Comparison of ENCODE assay signal across 9 mouse cellular contexts in genomic region chr1:97977521-97977920, GRCm38 (mm10).
DNase-seq lines count a peak whose midpoint lies in the region; ATAC-seq and TF ChIP-seq lines count a peak whose summit lies in the region.
"Had no signal": no experiment of that assay in that cellular context is flagged by ENCODE, and none has a peak within 500 bp of the region (broad histone marks: within the 10 kb centered on the region; RNA-seq: fewer than 3 reads in every experiment).

No protein-coding gene starts in this region.

- peak overlapping the region; percentile 83 for H3K9ac ChIP-seq in forebrain, embryonic 16.5 days (replicated peaks; ENCODE audit: low read depth, low read length)
- H3K9ac ChIP-seq in liver, embryonic 16.5 days (ENCODE audit: low read depth, low read length), result no peak overlapping the region

- H3K4me3 ChIP-seq in heart, embryonic 10.5 days, result peak overlapping the region; percentile 78
- H3K4me3 ChIP-seq in E14TG2a.4 (replicated peaks; ENCODE audit: low read length), result 0 out of 2 replicates have a peak overlapping the region, but pooled peaks have one; percentile 79
- H3K4me3 ChIP-seq in forebrain, embryonic 16.5 days (replicated peaks; ENCODE audit: low read length), result peak overlapping the region; percentile 64
- H3K4me3 ChIP-seq in liver, embryonic 16.5 days (ENCODE audit: low read depth, low read length), result no peak overlapping the region

- H3K36me3 ChIP-seq in heart, embryonic 10.5 days, result peaks cover 9% of the 10 kb centered on the region
- no peaks in the 10 kb centered on the region for H3K36me3 ChIP-seq in E14TG2a.4 (ENCODE audit: insufficient read depth, low read length)
- H3K36me3 ChIP-seq in forebrain, embryonic 16.5 days (ENCODE audit: control insufficient read depth, insufficient read depth), result no peaks in the 10 kb centered on the region
- no peaks in the 10 kb centered on the region for H3K36me3 ChIP-seq in liver, embryonic 16.5 days (ENCODE audit: control insufficient read depth, insufficient read depth)

- H3K4me1 ChIP-seq in heart, embryonic 10.5 days, result peaks cover 11% of the 10 kb centered on the region
- no peaks in the 10 kb centered on the region for H3K4me1 ChIP-seq in E14TG2a.4 (replicated peaks; ENCODE audit: low read depth, low read length)
- peaks cover 16% of the 10 kb centered on the region for H3K4me1 ChIP-seq in forebrain, embryonic 16.5 days (replicated peaks; ENCODE audit: control insufficient read depth, insufficient read depth, low read length)
- H3K4me1 ChIP-seq in liver, embryonic 16.5 days (ENCODE audit: control insufficient read depth, low read depth, low read length), result no peaks in the 10 kb centered on the region

- no peak for DNase-seq in heart, embryonic 10.5 days (ENCODE audit: low spot score)
- DNase-seq in heart, postnatal 14 days, result no peak
- DNase-seq in spleen, postnatal 36 days (ENCODE audit: low spot score in 2 of 2), result no peak
- DNase-seq in urinary bladder, postnatal 14 days (ENCODE audit: low spot score), result no peak
- DNase-seq in gastrocnemius, postnatal 36 days, result no peak
- DNase-seq: B cell, adult 2 months had no signal

- H3K27ac ChIP-seq in heart, embryonic 10.5 days, result peak overlapping the region; percentile 97
- peak overlapping the region; percentile 83 for H3K27ac ChIP-seq in forebrain, embryonic 16.5 days (ENCODE audit: low read length)
- H3K27ac ChIP-seq in liver, embryonic 16.5 days (ENCODE audit: low read length), result no peak overlapping the region

- 18% methylated on average over 7 of the region's 7 CpGs for WGBS in heart, embryonic 10.5 days
- WGBS in forebrain, embryonic 16.5 days, result 9% methylated on average over 7 of the region's 7 CpGs
- 32% methylated on average over 7 of the region's 7 CpGs for WGBS in liver, embryonic 16.5 days (ENCODE audit: insufficient replicate concordance)

- no peaks in the 10 kb centered on the region for H3K27me3 ChIP-seq in heart, embryonic 10.5 days (ENCODE audit: insufficient read depth, poor library complexity, severe bottlenecking)
- H3K27me3 ChIP-seq in E14TG2a.4 (ENCODE audit: insufficient read depth, low read length), result peaks cover 21% of the 10 kb centered on the region
- no peaks in the 10 kb centered on the region for H3K27me3 ChIP-seq in forebrain, embryonic 16.5 days (replicated peaks; ENCODE audit: control insufficient read depth, insufficient read depth, low read length)
- H3K27me3 ChIP-seq in liver, embryonic 16.5 days (ENCODE audit: control insufficient read depth, insufficient read depth, low read depth, low read length), result peaks cover 9% of the 10 kb centered on the region

- intact Hi-C loops in heart, postnatal 14 days (cut with DNase I), result loop anchor here (5.0 to 10.0 kb wide), 4 partner anchors 55 to 187 kb away; partner anchors contain the start of gene Pam
- intact Hi-C loops in gastrocnemius, postnatal 36 days (cut with DNase I), result loop anchor here (5.0 kb wide), 1 partner anchor 120 kb away; the partner anchor contains the start of gene Pam

- H3K4me2 ChIP-seq in forebrain, embryonic 16.5 days (ENCODE audit: low read length), result peak overlapping the region; percentile 77
- peak overlapping the region; percentile 59; the same call in 1 of the 2 replicates for H3K4me2 ChIP-seq in liver, embryonic 16.5 days (ENCODE audit: low read depth, low read length)

- no peak for ATAC-seq in forebrain, embryonic 16.5 days
- no peak for ATAC-seq in liver, embryonic 16.5 days (ENCODE audit: low read depth)

- no peaks in the 10 kb centered on the region for H3K9me3 ChIP-seq in heart, embryonic 10.5 days
- no peaks in the 10 kb centered on the region for H3K9me3 ChIP-seq in E14TG2a.4 (ENCODE audit: low read length)
- no peaks in the 10 kb centered on the region for H3K9me3 ChIP-seq in forebrain, embryonic 16.5 days (ENCODE audit: control insufficient read depth, low read length)
- no peaks in the 10 kb centered on the region for H3K9me3 ChIP-seq in liver, embryonic 16.5 days (replicated peaks; ENCODE audit: control insufficient read depth, low read length)

- no peak for TF ChIP-seq CTCF in E14TG2a.4 (conservative IDR thresholded peaks at IDR 0.05; ENCODE audit: low read length)
